Mouse (Mus musculus): Measurements from ENCODE around the gene Habp4.

DNA sequence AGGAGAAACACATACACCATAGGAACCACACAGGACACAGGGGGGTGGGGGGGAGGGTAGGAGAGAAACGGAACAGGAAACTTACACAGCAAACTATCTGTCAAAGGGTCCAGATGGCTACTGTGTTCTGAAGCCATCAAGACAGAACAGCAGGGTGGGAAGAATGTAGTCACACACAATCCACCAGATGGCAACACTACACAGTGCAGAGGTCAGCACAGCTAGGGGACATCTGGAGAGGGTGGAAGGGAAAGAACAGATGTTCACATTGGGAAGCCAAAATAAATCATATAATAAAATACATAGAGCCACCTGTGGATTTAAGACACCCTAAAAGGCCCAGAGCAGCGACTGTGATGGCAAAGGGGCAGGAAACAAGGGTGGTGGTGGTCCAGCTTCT, 43.6 kb downstream of the Habp4 start:
- TF ChIP-seq CTCF (IDR thresholded peaks at IDR 0.05; ENCODE audit: control insufficient read depth, insufficient read depth, insufficient replicate concordance, low read depth, low read length) (no peak), POLR2A (IDR thresholded peaks at IDR 0.05; ENCODE audit: control insufficient read depth, low read depth, low read length) (no peak)

All from testis, adult 2 months (tissue).